Comparison of ENCODE assay signal across 7 mouse cellular contexts in genomic region chr1:161687548-161687947, GRCm38 (mm10).
DNase-seq lines count a peak whose midpoint lies in the region; ATAC-seq lines count a peak whose summit lies in the region.

No protein-coding gene starts in this region.

- no peak overlapping the region for H3K27ac ChIP-seq in embryonic facial prominence, embryonic 14.5 days (replicated peaks; ENCODE audit: low read depth, low read length)
- no peak overlapping the region for H3K27ac ChIP-seq in midbrain, embryonic 11.5 days (ENCODE audit: low read depth, low read length)

- WGBS in embryonic facial prominence, embryonic 14.5 days: 20% methylated on average over 12 of the region's 12 CpGs
- WGBS in midbrain, embryonic 11.5 days: 29% methylated on average over 12 of the region's 12 CpGs

- DNase-seq in ES-CJ7 (ENCODE audit: low read depth, low spot score): peak; percentile 62
- peak; percentile 10 for DNase-seq in adrenal gland, adult 8-10 months
- DNase-seq in embryonic facial prominence, embryonic 14.5 days (ENCODE audit: low spot score): peak; percentile 65
- peak; percentile 60 to 72 for DNase-seq in heart, postnatal 14 days
- DNase-seq in left cerebral cortex, adult 18-20 months (ENCODE audit: low spot score in 2 of 2): peak; percentile 52 to 62
- peak; percentile 98 for DNase-seq in midbrain, embryonic 11.5 days (ENCODE audit: low spot score, missing footprints)
- DNase-seq in spleen, postnatal 10 days (ENCODE audit: low spot score in 2 of 2): peak; percentile 31 to 68

- no peaks in the 10 kb centered on the region for H3K36me3 ChIP-seq in embryonic facial prominence, embryonic 14.5 days (ENCODE audit: control insufficient read depth, insufficient read depth, low read length)
- no peaks in the 10 kb centered on the region for H3K36me3 ChIP-seq in midbrain, embryonic 11.5 days (ENCODE audit: control insufficient read depth, insufficient read depth, low read length)

- no peak overlapping the region for H3K9ac ChIP-seq in embryonic facial prominence, embryonic 14.5 days (ENCODE audit: low read depth, low read length)
- no peak overlapping the region for H3K9ac ChIP-seq in midbrain, embryonic 11.5 days (ENCODE audit: low read length)

- H3K27me3 ChIP-seq in embryonic facial prominence, embryonic 14.5 days (replicated peaks; ENCODE audit: control insufficient read depth, insufficient read depth, low read length): no peaks in the 10 kb centered on the region; the same call in 1 of the 2 replicates
- H3K27me3 ChIP-seq in midbrain, embryonic 11.5 days (ENCODE audit: control insufficient read depth, insufficient read depth, low read length): no peaks in the 10 kb centered on the region

- peaks cover 4% of the 10 kb centered on the region for H3K4me1 ChIP-seq in embryonic facial prominence, embryonic 14.5 days (ENCODE audit: control insufficient read depth, insufficient read depth, low read length)
- no peaks in the 10 kb centered on the region for H3K4me1 ChIP-seq in midbrain, embryonic 11.5 days (ENCODE audit: control insufficient read depth, insufficient read depth, low read length)

- no peaks in the 10 kb centered on the region for H3K9me3 ChIP-seq in embryonic facial prominence, embryonic 14.5 days (ENCODE audit: control insufficient read depth, low read length)
- H3K9me3 ChIP-seq in midbrain, embryonic 11.5 days (ENCODE audit: control insufficient read depth, low read length): no peaks in the 10 kb centered on the region

- peak overlapping the region; percentile 38 for H3K4me2 ChIP-seq in embryonic facial prominence, embryonic 14.5 days (ENCODE audit: low read depth, low read length)
- no peak overlapping the region for H3K4me2 ChIP-seq in midbrain, embryonic 11.5 days

- no peak for ATAC-seq in embryonic facial prominence, embryonic 14.5 days (ENCODE audit: low read depth)
- ATAC-seq in midbrain, embryonic 11.5 days (ENCODE audit: low FRiP score): peak; percentile 74

- intact Hi-C loops in heart, postnatal 14 days (cut with DNase I): loop anchor here (1.0 to 5.0 kb wide), 3 partner anchors 50 to 287 kb away; no protein-coding TSS in a partner anchor

- no peak overlapping the region for H3K4me3 ChIP-seq in embryonic facial prominence, embryonic 14.5 days (ENCODE audit: low read depth, low read length)
- H3K4me3 ChIP-seq in midbrain, embryonic 11.5 days (ENCODE audit: low read depth, low read length): no peak overlapping the region

Comparison
In these comparisons a context has a peak if more than half of its experiments do, and no peak if none do; other contexts are left out.
1. DNase-seq: peak in every context shown above with its lines; median percentile 98 in midbrain, embryonic 11.5 days; 66 in heart, postnatal 14 days; 65 in embryonic facial prominence, embryonic 14.5 days; 62 in ES-CJ7; 57 in left cerebral cortex, adult 18-20 months; 50 in spleen, postnatal 10 days; 10 in adrenal gland, adult 8-10 months.